Mouse (Mus musculus): ENCODE results near the gene Bag5.

DNA sequence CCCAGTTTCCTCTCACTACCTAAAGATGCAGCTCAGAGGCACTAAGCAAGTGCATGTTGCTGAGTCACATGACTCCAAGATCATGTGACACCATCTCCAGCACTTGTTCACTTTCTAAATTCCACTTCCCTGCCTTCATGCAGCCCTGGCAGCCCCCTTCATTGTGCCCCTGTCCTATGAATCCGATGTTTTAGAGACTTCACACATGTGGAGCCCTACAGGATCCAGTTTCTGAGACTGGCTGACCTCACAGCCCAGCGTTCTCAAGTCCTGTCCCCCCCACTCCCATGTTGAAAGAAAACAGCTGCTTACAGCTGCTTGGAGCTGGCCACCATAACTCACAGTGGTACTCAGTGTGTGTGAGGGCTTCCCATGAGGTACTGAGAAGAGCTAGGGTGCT is 30.4 kb upstream of the Bag5 start:
- TF ChIP-seq CTCF (IDR thresholded peaks at IDR 0.05; ENCODE audit: control insufficient read depth, insufficient read depth, insufficient replicate concordance, low read depth, low read length) (no peak), POLR2A (IDR thresholded peaks at IDR 0.05; ENCODE audit: control insufficient read depth, low read depth, low read length) (no peak)

All from testis, adult 2 months (tissue).